Mouse (Mus musculus): ENCODE measurements around the gene Trim8. TPM values are rescaled to one million over a fixed set of nuclear protein-coding genes. Genes with fewer than 3 reads are reported as not detected.

Trim8 gene
- polyA plus RNA-seq, 1 experiment from 2014 or later, result 31.0 TPM

GRCm38 (mm10) chr19:46479306-46480075, 22.0 kb upstream of the Trim8 start:
- WGBS, result 32% methylated on average over 21 of the region's 21 CpGs
- Histone ChIP-seq H3K4me2 (0 out of 2 replicates have a peak overlapping the region, but pooled peaks have one; percentile 7), H3K4me3 (ENCODE audit: low read depth, low read length) (no peak overlapping the region), H3K9me3 (ENCODE audit: low read depth, low read length) (no peaks in the 10 kb centered on the region), H3K4me1 (ENCODE audit: insufficient read depth) (peaks cover 45% of the 10 kb centered on the region), H3K9ac (peak overlapping the region; percentile 16; the same call in 1 of the 2 replicates), H3K36me3 (ENCODE audit: insufficient read depth) (peaks cover 58% of the 10 kb centered on the region), H3K27ac (ENCODE audit: low read depth) (peak overlapping the region; percentile 88), H3K27me3 (ENCODE audit: insufficient read depth, low read length) (no peaks in the 10 kb centered on the region)
- TF ChIP-seq CTCF (IDR thresholded peaks at IDR 0.05; ENCODE audit: low read depth), result peak; percentile 30; the same call in 1 of the 2 replicates
- DNase-seq (peak; percentile 61), ATAC-seq (ENCODE audit: insufficient read depth) (peak; percentile 35; the same call in 1 of the 2 replicates)

- DNase-seq (peak; percentile 27), ATAC-seq (ENCODE audit: insufficient read depth) (no peak)
- Histone ChIP-seq H3K4me2 (no peak overlapping the region), H3K9ac (no peak overlapping the region), H3K27me3 (ENCODE audit: insufficient read depth, low read length) (no peaks in the 10 kb centered on the region), H3K9me3 (ENCODE audit: low read depth, low read length) (no peaks in the 10 kb centered on the region), H3K4me3 (ENCODE audit: low read depth, low read length) (no peak overlapping the region), H3K27ac (ENCODE audit: low read depth) (peak overlapping the region; percentile 88), H3K36me3 (ENCODE audit: insufficient read depth) (peaks cover 54% of the 10 kb centered on the region), H3K4me1 (ENCODE audit: insufficient read depth) (peaks cover 49% of the 10 kb centered on the region)
- 43% methylated on average over 10 of the region's 10 CpGs for WGBS
- no peak for TF ChIP-seq CTCF (IDR thresholded peaks at IDR 0.05; ENCODE audit: low read depth)
Observed at GRCm38 (mm10) chr19:46480624-46481345, 20.7 kb upstream of the Trim8 start.

GRCm38 (mm10) chr19:46481352-46481751, 20.1 kb upstream of the Trim8 start:
- no peak for ATAC-seq (ENCODE audit: insufficient read depth)
- H3K4me1 ChIP-seq (ENCODE audit: insufficient read depth), result peaks cover 49% of the 10 kb centered on the region
- peaks cover 55% of the 10 kb centered on the region for H3K36me3 ChIP-seq (ENCODE audit: insufficient read depth)
- no peaks in the 10 kb centered on the region for H3K9me3 ChIP-seq (ENCODE audit: low read depth, low read length)
- no peaks in the 10 kb centered on the region for H3K27me3 ChIP-seq (ENCODE audit: insufficient read depth, low read length)
- no peak for TF ChIP-seq CTCF (IDR thresholded peaks at IDR 0.05; ENCODE audit: low read depth)
- WGBS, result 20% methylated on average over 3 of the region's 3 CpGs
- no peak overlapping the region for H3K4me2 ChIP-seq
- no peak for DNase-seq
- no peak overlapping the region for H3K9ac ChIP-seq
- peak overlapping the region; percentile 58 for H3K27ac ChIP-seq (ENCODE audit: low read depth)
- no peak overlapping the region for H3K4me3 ChIP-seq (ENCODE audit: low read depth, low read length)

GRCm38 (mm10) chr19:46481756-46482155, 19.7 kb upstream of the Trim8 start:
- no peak overlapping the region for H3K4me2 ChIP-seq
- H3K27ac ChIP-seq (ENCODE audit: low read depth), result peak overlapping the region; percentile 58
- H3K27me3 ChIP-seq (ENCODE audit: insufficient read depth, low read length), result no peaks in the 10 kb centered on the region
- peaks cover 49% of the 10 kb centered on the region for H3K4me1 ChIP-seq (ENCODE audit: insufficient read depth)
- peaks cover 56% of the 10 kb centered on the region for H3K36me3 ChIP-seq (ENCODE audit: insufficient read depth)
- ATAC-seq (ENCODE audit: insufficient read depth), result no peak
- H3K9me3 ChIP-seq (ENCODE audit: low read depth, low read length), result no peaks in the 10 kb centered on the region
- no peak for TF ChIP-seq CTCF (IDR thresholded peaks at IDR 0.05; ENCODE audit: low read depth)
- H3K4me3 ChIP-seq (ENCODE audit: low read depth, low read length), result no peak overlapping the region
- no peak overlapping the region for H3K9ac ChIP-seq
- 8% methylated on average over 4 of the region's 4 CpGs for WGBS
- DNase-seq, result peak; percentile 68

GRCm38 (mm10) chr19:46482896-46483516, 18.5 kb upstream of the Trim8 start:
- Histone ChIP-seq H3K4me3 (ENCODE audit: low read depth, low read length) (no peak overlapping the region), H3K9me3 (ENCODE audit: low read depth, low read length) (no peaks in the 10 kb centered on the region), H3K9ac (no peak overlapping the region), H3K4me2 (no peak overlapping the region), H3K27ac (ENCODE audit: low read depth) (no peak overlapping the region; the same call in 1 of the 2 replicates), H3K27me3 (ENCODE audit: insufficient read depth, low read length) (no peaks in the 10 kb centered on the region), H3K36me3 (ENCODE audit: insufficient read depth) (peaks cover 54% of the 10 kb centered on the region), H3K4me1 (ENCODE audit: insufficient read depth) (peaks cover 48% of the 10 kb centered on the region)
- ATAC-seq (ENCODE audit: insufficient read depth) (no peak), DNase-seq (peak; percentile 44)
- peak; percentile 64 for TF ChIP-seq CTCF (IDR thresholded peaks at IDR 0.05; ENCODE audit: low read depth)
- 37% methylated on average over 16 of the region's 17 CpGs for WGBS

GRCm38 (mm10) chr19:46483701-46484328, 17.7 kb upstream of the Trim8 start:
- H3K27ac ChIP-seq (ENCODE audit: low read depth), result peak overlapping the region; percentile 74

More at GRCm38 (mm10) chr19:46483701-46484328, 17.7 kb upstream of the Trim8 start:
- H3K9me3 ChIP-seq (ENCODE audit: low read depth, low read length), result no peaks in the 10 kb centered on the region
- no peak for TF ChIP-seq CTCF (IDR thresholded peaks at IDR 0.05; ENCODE audit: low read depth)
- H3K36me3 ChIP-seq (ENCODE audit: insufficient read depth), result peaks cover 50% of the 10 kb centered on the region
- DNase-seq (no peak), ATAC-seq (ENCODE audit: insufficient read depth) (no peak)
- no peaks in the 10 kb centered on the region for H3K27me3 ChIP-seq (ENCODE audit: insufficient read depth, low read length)
- no peak overlapping the region for H3K9ac ChIP-seq
- H3K4me2 ChIP-seq, result no peak overlapping the region
- H3K4me3 ChIP-seq (ENCODE audit: low read depth, low read length), result no peak overlapping the region
- WGBS, result 75% methylated on average over 15 of the region's 15 CpGs
- H3K4me1 ChIP-seq (ENCODE audit: insufficient read depth), result peaks cover 42% of the 10 kb centered on the region

All from lung, embryonic 14.5 days (tissue).